Mouse (Mus musculus): Measurements from ENCODE around the gene Gm5773. TPM values are rescaled to one million over a fixed set of nuclear protein-coding genes. Genes with fewer than 3 reads are reported as not detected.
"Not testable (repeated sequence)": the region's sequence is repeated elsewhere in the genome, so short reads cannot be mapped to it uniquely, and the experiment has no call there.

Gm5773 gene
- total RNA-seq (2014; rRNA removed) (not detected in 2 replicates), polyA plus RNA-seq (2015; fragmentation: Nextera tagmentation; extraction: Ambion mirVana) (not detected in 2 replicates)

DNA sequence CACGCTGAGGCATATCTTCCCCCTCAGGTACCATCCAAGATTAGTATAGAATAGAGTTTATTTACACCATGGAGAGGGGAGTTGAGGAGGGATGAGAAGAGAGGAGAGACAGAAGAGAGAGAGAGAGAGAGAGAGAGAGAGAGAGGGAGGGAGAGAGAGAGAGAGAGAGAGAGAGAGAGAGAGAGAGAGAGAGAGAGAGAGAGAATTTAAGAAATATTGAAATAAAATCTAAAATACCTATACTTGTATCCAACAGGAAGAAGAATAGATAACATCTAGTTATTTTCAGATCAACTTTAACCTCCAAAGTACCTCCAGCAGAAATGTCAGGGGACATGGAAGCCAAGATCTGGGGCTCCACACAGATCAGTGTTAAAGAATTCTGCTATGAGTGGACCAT is at the start of gene Gm5773:
Gene Gm5773, plus strand, starts transcription at position 301 of the 400 bp plus-strand sequence.
- not testable (repeated sequence) for DNase-seq (ENCODE audit: low spot score); H3K4me3 ChIP-seq (ENCODE audit: low read depth, low read length); H3K36me3 ChIP-seq (ENCODE audit: insufficient read depth, low read length); H3K4me1 ChIP-seq (ENCODE audit: insufficient read depth, low read length); ATAC-seq (ENCODE audit: low FRiP score); H3K4me2 ChIP-seq (ENCODE audit: low read depth, low read length, poor library complexity, severe bottlenecking); H3K27me3 ChIP-seq (ENCODE audit: insufficient read depth, low read length); H3K9ac ChIP-seq (replicated peaks; ENCODE audit: low read length, poor library complexity, severe bottlenecking); H3K9me3 ChIP-seq (ENCODE audit: low read length); H3K27ac ChIP-seq (ENCODE audit: low read depth, low read length)
- 88% methylated on average over 1 of the region's 1 CpGs for WGBS

DNA sequence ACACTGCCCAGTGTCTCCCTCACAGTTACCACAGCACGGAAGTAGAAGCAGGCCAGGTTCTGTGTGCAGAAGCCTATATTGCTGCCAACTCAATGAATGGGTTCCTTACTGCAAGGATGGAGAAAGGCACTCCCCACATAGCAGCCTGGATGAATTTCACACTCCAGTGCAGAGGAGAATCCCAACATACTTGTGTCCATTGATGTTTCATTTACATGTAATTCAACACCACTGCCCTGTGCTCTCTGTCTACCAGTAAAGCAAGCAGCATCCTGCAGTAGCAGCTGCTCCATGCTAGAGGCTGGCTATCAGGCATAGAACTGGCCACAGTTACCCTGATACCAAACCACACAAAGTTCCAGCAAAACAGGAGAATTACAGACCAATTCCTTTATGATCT is 27.3 kb upstream of the Gm5773 start:
- not testable (repeated sequence) for H3K4me3 ChIP-seq (ENCODE audit: low read depth, low read length); DNase-seq (ENCODE audit: low spot score); H3K27ac ChIP-seq (ENCODE audit: low read depth, low read length); ATAC-seq (ENCODE audit: low FRiP score); H3K27me3 ChIP-seq (ENCODE audit: insufficient read depth, low read length); H3K4me1 ChIP-seq (ENCODE audit: insufficient read depth, low read length); H3K9ac ChIP-seq (replicated peaks; ENCODE audit: low read length, poor library complexity, severe bottlenecking); H3K36me3 ChIP-seq (ENCODE audit: insufficient read depth, low read length); H3K9me3 ChIP-seq (ENCODE audit: low read length); H3K4me2 ChIP-seq (ENCODE audit: low read depth, low read length, poor library complexity, severe bottlenecking)
- WGBS: 88% methylated on average over 1 of the region's 1 CpGs

DNA sequence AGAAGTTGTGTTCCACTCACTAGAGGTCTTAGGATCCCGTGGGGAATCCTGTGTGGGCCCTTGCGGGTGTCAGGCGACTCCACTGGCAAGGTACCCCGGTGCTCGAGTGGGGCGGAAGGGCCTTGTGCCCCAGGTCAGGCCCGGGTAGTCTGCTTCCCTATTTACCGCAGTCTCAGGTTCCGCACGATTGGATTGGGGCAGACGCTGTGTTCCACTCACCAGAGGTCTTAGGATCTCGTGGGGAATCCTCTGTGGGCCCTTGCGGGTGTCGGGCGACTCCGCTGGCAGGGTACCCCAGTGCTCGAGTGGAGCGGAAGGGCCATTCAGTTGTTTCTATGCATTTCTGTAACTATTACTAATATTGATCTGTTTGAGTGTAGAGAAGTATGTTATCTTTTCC is 18.8 kb upstream of the Gm5773 start:
- not testable (repeated sequence) for DNase-seq (ENCODE audit: low spot score); H3K4me3 ChIP-seq (ENCODE audit: low read depth, low read length); H3K27ac ChIP-seq (ENCODE audit: low read depth, low read length); H3K4me1 ChIP-seq (ENCODE audit: insufficient read depth, low read length); H3K9me3 ChIP-seq (ENCODE audit: low read length); H3K27me3 ChIP-seq (ENCODE audit: insufficient read depth, low read length); H3K36me3 ChIP-seq (ENCODE audit: insufficient read depth, low read length); ATAC-seq (ENCODE audit: low FRiP score); H3K4me2 ChIP-seq (ENCODE audit: low read depth, low read length, poor library complexity, severe bottlenecking); H3K9ac ChIP-seq (replicated peaks; ENCODE audit: low read length, poor library complexity, severe bottlenecking)
- WGBS: 91% methylated on average over 18 of the region's 18 CpGs

- H3K36me3 ChIP-seq (ENCODE audit: insufficient read depth, low read length); H3K9ac ChIP-seq (replicated peaks; ENCODE audit: low read length, poor library complexity, severe bottlenecking); H3K4me3 ChIP-seq (ENCODE audit: low read depth, low read length); DNase-seq (ENCODE audit: low spot score); ATAC-seq (ENCODE audit: low FRiP score); H3K4me1 ChIP-seq (ENCODE audit: insufficient read depth, low read length); H3K9me3 ChIP-seq (ENCODE audit: low read length); H3K27ac ChIP-seq (ENCODE audit: low read depth, low read length); H3K4me2 ChIP-seq (ENCODE audit: low read depth, low read length, poor library complexity, severe bottlenecking); H3K27me3 ChIP-seq (ENCODE audit: insufficient read depth, low read length): not testable (repeated sequence)
Observed at GRCm38 (mm10) chr3:93796098-93796497, 23.3 kb downstream of the Gm5773 start, which contains the start of gene Tdpoz4. Tdpoz4 (plus strand) TSS chr3:93796398.

DNA sequence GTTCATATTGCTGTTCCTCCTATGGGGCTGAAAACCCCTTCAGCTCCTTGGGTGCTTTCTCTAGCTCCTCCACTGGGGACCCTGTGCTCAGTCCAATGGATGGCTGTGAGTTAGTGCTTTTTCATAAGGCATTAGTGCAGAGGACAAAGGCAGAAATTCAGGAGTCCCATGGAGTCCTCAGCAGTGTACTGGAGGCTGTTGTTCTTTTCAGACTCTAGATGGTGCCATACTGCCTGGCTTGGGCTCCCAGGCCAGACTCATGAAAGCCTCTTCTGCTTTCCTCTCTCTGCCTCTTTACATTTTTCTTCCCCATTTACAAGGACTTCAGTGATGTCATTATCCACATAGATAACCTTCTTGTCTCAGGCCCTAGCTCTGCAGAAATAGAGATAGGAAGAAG is 40.5 kb downstream of the Gm5773 start:
- H3K9me3 ChIP-seq (ENCODE audit: low read length); H3K4me3 ChIP-seq (ENCODE audit: low read depth, low read length); H3K36me3 ChIP-seq (ENCODE audit: insufficient read depth, low read length); H3K4me1 ChIP-seq (ENCODE audit: insufficient read depth, low read length); H3K27ac ChIP-seq (ENCODE audit: low read depth, low read length); ATAC-seq (ENCODE audit: low FRiP score); H3K9ac ChIP-seq (replicated peaks; ENCODE audit: low read length, poor library complexity, severe bottlenecking); H3K27me3 ChIP-seq (ENCODE audit: insufficient read depth, low read length); H3K4me2 ChIP-seq (ENCODE audit: low read depth, low read length, poor library complexity, severe bottlenecking): not testable (repeated sequence)
- DNase-seq (ENCODE audit: low spot score): peak; percentile 44
- TF ChIP-seq CTCF (IDR thresholded peaks at IDR 0.05): peak; percentile 52

Other genes starting within 250 kb of the Gm5773 start
- gene S100a10, start 217.9 kb upstream of the Gm5773 start, total RNA-seq (2014; rRNA removed): 68.9 and 74.5 TPM in 2 replicates
- gene S100a10, start 217.9 kb upstream of the Gm5773 start, polyA plus RNA-seq (2015; fragmentation: Nextera tagmentation; extraction: Ambion mirVana): 134 and 136 TPM in 2 replicates
- gene Tdpoz2, start 120.3 kb upstream of the Gm5773 start, total RNA-seq (2014; rRNA removed): not detected in 2 replicates
- gene Tdpoz2, start 120.3 kb upstream of the Gm5773 start, polyA plus RNA-seq (2015; fragmentation: Nextera tagmentation; extraction: Ambion mirVana): not detected in 2 replicates
- gene Tdpoz1, start 96.7 kb upstream of the Gm5773 start, total RNA-seq (2014; rRNA removed): not detected in 2 replicates
- not detected in 2 replicates for gene Tdpoz1, start 96.7 kb upstream of the Gm5773 start, polyA plus RNA-seq (2015; fragmentation: Nextera tagmentation; extraction: Ambion mirVana)
- not detected in 2 replicates for gene Gm37596, start 79.9 kb upstream of the Gm5773 start, total RNA-seq (2014; rRNA removed)
- gene Gm37596, start 79.9 kb upstream of the Gm5773 start, polyA plus RNA-seq (2015; fragmentation: Nextera tagmentation; extraction: Ambion mirVana): not detected in 2 replicates
- not detected in 2 replicates for gene Tdpoz4, start 23.4 kb downstream of the Gm5773 start, total RNA-seq (2014; rRNA removed)
- gene Tdpoz4, start 23.4 kb downstream of the Gm5773 start, polyA plus RNA-seq (2015; fragmentation: Nextera tagmentation; extraction: Ambion mirVana): not detected in 2 replicates
- not detected in 2 replicates for gene Tdpoz3, start 53.0 kb downstream of the Gm5773 start, total RNA-seq (2014; rRNA removed)
- gene Tdpoz3, start 53.0 kb downstream of the Gm5773 start, polyA plus RNA-seq (2015; fragmentation: Nextera tagmentation; extraction: Ambion mirVana): not detected in 2 replicates
- gene Gm9117, start 170.5 kb downstream of the Gm5773 start, total RNA-seq (2014; rRNA removed): not detected in 2 replicates
- not detected in 2 replicates for gene Gm9117, start 170.5 kb downstream of the Gm5773 start, polyA plus RNA-seq (2015; fragmentation: Nextera tagmentation; extraction: Ambion mirVana)
- gene Tdpoz5, start 188.3 kb downstream of the Gm5773 start, total RNA-seq (2014; rRNA removed): not detected in 2 replicates
- not detected in 2 replicates for gene Tdpoz5, start 188.3 kb downstream of the Gm5773 start, polyA plus RNA-seq (2015; fragmentation: Nextera tagmentation; extraction: Ambion mirVana)

All from midbrain, postnatal 0 days (tissue).